Comparison of ENCODE assay signal across 8 mouse cellular contexts in the genomic region with DNA sequence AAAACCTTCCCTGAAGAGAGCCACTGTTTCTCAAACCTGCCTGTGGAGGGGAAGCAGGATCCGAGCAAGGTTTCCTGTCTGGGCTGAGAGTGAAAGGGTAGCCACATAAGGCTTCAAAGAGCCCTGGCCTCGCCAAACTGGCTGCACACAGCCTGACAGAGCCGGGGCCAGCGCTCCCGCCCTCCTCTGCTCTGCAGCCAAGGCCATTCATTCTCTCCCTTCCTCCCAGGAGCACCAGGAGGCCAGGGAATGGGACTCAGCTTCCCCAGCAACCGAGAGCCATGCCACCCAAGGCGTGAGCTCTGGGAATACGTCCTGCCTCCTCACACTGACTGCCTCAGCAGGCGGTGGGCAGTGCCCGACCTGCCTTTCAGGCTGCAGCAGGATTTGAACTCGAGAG. TPM values are rescaled to one million over a fixed set of nuclear protein-coding genes. Genes with fewer than 3 reads are reported as not detected.
DNase-seq lines count a peak whose midpoint lies in the region; ATAC-seq and TF ChIP-seq lines count a peak whose summit lies in the region.

No protein-coding gene starts in this region.

- H3K9me3 ChIP-seq in E14TG2a.4 (ENCODE audit: low read length) (no peaks in the 10 kb centered on the region), ES-E14 (ENCODE audit: control insufficient read depth, insufficient read depth, low read depth, low read length) (no peaks in the 10 kb centered on the region)
- H3K9me3 ChIP-seq in embryonic facial prominence, embryonic 10.5 days: no peaks in the 10 kb centered on the region
- no peaks in the 10 kb centered on the region for H3K9me3 ChIP-seq in limb, embryonic 13.5 days
- no peaks in the 10 kb centered on the region for H3K9me3 ChIP-seq in stomach, embryonic 15.5 days

- in situ Hi-C loops in ES-E14 (cut with MboI; ENCODE audit: low sequenced_read_pairs in 2 of 2, unreplicated experiment in 2 of 2): no loop called here

- H3K27ac ChIP-seq in ES-E14 (ENCODE audit: insufficient read depth, low read depth, low read length, poor library complexity, severe bottlenecking): no peak overlapping the region
- H3K27ac ChIP-seq in embryonic facial prominence, embryonic 10.5 days (replicated peaks): no peak overlapping the region
- no peak overlapping the region for H3K27ac ChIP-seq in limb, embryonic 13.5 days
- no peak overlapping the region for H3K27ac ChIP-seq in stomach, embryonic 15.5 days

- no peak for ATAC-seq in limb, embryonic 13.5 days (ENCODE audit: low FRiP score, low read depth)
- ATAC-seq in stomach, embryonic 15.5 days (ENCODE audit: insufficient read depth, low FRiP score, low read depth): no peak

- H3K4me1 ChIP-seq in E14TG2a.4 (replicated peaks; ENCODE audit: low read depth, low read length) (peaks cover 35% of the 10 kb centered on the region), ES-E14 (ENCODE audit: control insufficient read depth in 2 of 2, insufficient read depth in 2 of 2, low read length in 2 of 2, poor library complexity in 1 of 2) (no peaks in the 10 kb centered on the region; a peak in 1 of 4 replicates)
- peaks cover 23% of the 10 kb centered on the region for H3K4me1 ChIP-seq in embryonic facial prominence, embryonic 10.5 days
- peaks cover 15% of the 10 kb centered on the region for H3K4me1 ChIP-seq in limb, embryonic 13.5 days
- peaks cover 20% of the 10 kb centered on the region; the same call in 1 of the 2 replicates for H3K4me1 ChIP-seq in stomach, embryonic 15.5 days

- H3K4me3 ChIP-seq in E14TG2a.4 (replicated peaks; ENCODE audit: low read length) (peak overlapping the region; percentile 80), ES-E14 (ENCODE audit: insufficient read depth in 1 of 2, low read depth in 1 of 2, low read length in 2 of 2, poor library complexity in 1 of 2, severe bottlenecking in 1 of 2) (peak overlapping the region; percentile 25 to 45)
- H3K4me3 ChIP-seq in embryonic facial prominence, embryonic 10.5 days: peak overlapping the region; percentile 60; the same call in 1 of the 2 replicates
- H3K4me3 ChIP-seq in limb, embryonic 13.5 days: peak overlapping the region; percentile 44
- H3K4me3 ChIP-seq in stomach, embryonic 15.5 days (replicated peaks): peak overlapping the region; percentile 42; the same call in 1 of the 2 replicates

- no peak for TF ChIP-seq CTCF in E14TG2a.4 (conservative IDR thresholded peaks at IDR 0.05; ENCODE audit: low read length)

- 6% methylated on average over 11 of the region's 11 CpGs for WGBS in embryonic facial prominence, embryonic 10.5 days
- WGBS in limb, embryonic 13.5 days: 8% methylated on average over 11 of the region's 11 CpGs
- 13% methylated on average over 11 of the region's 11 CpGs for WGBS in stomach, embryonic 15.5 days

- H3K36me3 ChIP-seq in E14TG2a.4 (ENCODE audit: insufficient read depth, low read length): no peaks in the 10 kb centered on the region; the same call in 1 of the 2 replicates
- no peaks in the 10 kb centered on the region for H3K36me3 ChIP-seq in ES-E14 (ENCODE audit: control insufficient read depth, insufficient read depth, low read length, poor library complexity, severe bottlenecking)
- H3K36me3 ChIP-seq in embryonic facial prominence, embryonic 10.5 days (replicated peaks): no peaks in the 10 kb centered on the region
- H3K36me3 ChIP-seq in limb, embryonic 13.5 days: no peaks in the 10 kb centered on the region
- no peaks in the 10 kb centered on the region for H3K36me3 ChIP-seq in stomach, embryonic 15.5 days

- H3K4me2 ChIP-seq in limb, embryonic 13.5 days (replicated peaks): peak overlapping the region; percentile 85; the same call in 1 of the 2 replicates
- peak overlapping the region; percentile 76 for H3K4me2 ChIP-seq in stomach, embryonic 15.5 days

- H3K27me3 ChIP-seq in E14TG2a.4 (ENCODE audit: insufficient read depth, low read length): peaks cover 63% of the 10 kb centered on the region
- peaks cover 61% of the 10 kb centered on the region for H3K27me3 ChIP-seq in embryonic facial prominence, embryonic 10.5 days (replicated peaks; ENCODE audit: low read depth, poor library complexity, severe bottlenecking)
- peaks cover 62% of the 10 kb centered on the region for H3K27me3 ChIP-seq in limb, embryonic 13.5 days
- peaks cover 37% of the 10 kb centered on the region for H3K27me3 ChIP-seq in stomach, embryonic 15.5 days (replicated peaks)

- intact Hi-C loops in heart, postnatal 10 days (cut with DNase I): no loop called here

- H3K9ac ChIP-seq in ES-E14 (ENCODE audit: insufficient read depth, low read depth, low read length, poor library complexity, severe bottlenecking): no peak overlapping the region; the same call in 1 of the 2 replicates
- H3K9ac ChIP-seq in limb, embryonic 13.5 days: no peak overlapping the region
- H3K9ac ChIP-seq in stomach, embryonic 15.5 days: no peak overlapping the region

- DNase-seq in ES-E14 (ENCODE audit: low read depth, low spot score): no peak
- DNase-seq in embryonic facial prominence, embryonic 10.5 days (ENCODE audit: low spot score): peak; percentile 17
- DNase-seq in heart, postnatal 10 days: peak; percentile 3 to 20
- no peak for DNase-seq in thymus, postnatal 14 days
- no peak for DNase-seq in thymus, adult 18-20 months

TF ChIP-seq in ES-E14, 5 proteins besides CTCF, POLR2A, EP300 and RAD21:
- no peak for TF ChIP-seq HCFC1 (IDR thresholded peaks at IDR 0.05; ENCODE audit: borderline replicate concordance, insufficient read depth, low read length)
- TF ChIP-seq CHD2 (IDR thresholded peaks at IDR 0.05; ENCODE audit: low read depth, low read length): no peak
- no peak for TF ChIP-seq ZC3H11A (IDR thresholded peaks at IDR 0.05; ENCODE audit: borderline replicate concordance, low read depth, low read length)
- TF ChIP-seq MAFK (IDR thresholded peaks at IDR 0.05; ENCODE audit: insufficient read depth, low read depth, low read length): no peak
- no peak for TF ChIP-seq ZNF384 (IDR thresholded peaks at IDR 0.05; ENCODE audit: low read depth, low read length)
TF ChIP-seq in ES-E14: peak in this region for 0.

RNA-seq across cellular contexts. Expression of gene Slc13a5, which starts 1.5 kb away (rescaled TPM):
- total RNA-seq in ES-E14 (2012; rRNA removed): 7.1 and 8.1 TPM in 2 replicates
- 0.10 and 0.14 TPM in 2 replicates for polyA plus RNA-seq in embryonic facial prominence, embryonic 10.5 days (2016; fragmentation: Nextera tagmentation; extraction: Ambion mirVana)
- not detected for total RNA-seq in heart, postnatal 10 days (2021)
- 0.18 and 0.84 TPM in 2 replicates for polyA plus RNA-seq in limb, embryonic 13.5 days (2015; fragmentation: Nextera tagmentation; extraction: Ambion mirVana)
- 0.14 and 0.34 TPM in 2 replicates for polyA plus RNA-seq in stomach, embryonic 15.5 days (2015; fragmentation: Nextera tagmentation; extraction: Ambion mirVana)

RNA-seq across cellular contexts. Expression of gene Xaf1, which starts 35.9 kb away (rescaled TPM):
- 7.5 and 7.6 TPM in 2 replicates for total RNA-seq in ES-E14 (2012; rRNA removed)
- 3.2 and 3.4 TPM in 2 replicates for polyA plus RNA-seq in embryonic facial prominence, embryonic 10.5 days (2016; fragmentation: Nextera tagmentation; extraction: Ambion mirVana)
- total RNA-seq in heart, postnatal 10 days (2021): 10 to 100 TPM in 1 of 2 experiments, 1 to 10 TPM in 1; 9.1 to 11.6 TPM
- polyA plus RNA-seq in limb, embryonic 13.5 days (2015; fragmentation: Nextera tagmentation; extraction: Ambion mirVana): 2.4 and 2.5 TPM in 2 replicates
- polyA plus RNA-seq in stomach, embryonic 15.5 days (2015; fragmentation: Nextera tagmentation; extraction: Ambion mirVana): 5.3 and 6.0 TPM in 2 replicates

RNA-seq across cellular contexts. Expression of gene Fbxo39, which starts 48.8 kb away (rescaled TPM):
- total RNA-seq in ES-E14 (2012; rRNA removed): 0.13 and 0.16 TPM in 2 replicates
- polyA plus RNA-seq in embryonic facial prominence, embryonic 10.5 days (2016; fragmentation: Nextera tagmentation; extraction: Ambion mirVana): not detected in 2 replicates
- total RNA-seq in heart, postnatal 10 days (2021): not detected
- polyA plus RNA-seq in limb, embryonic 13.5 days (2015; fragmentation: Nextera tagmentation; extraction: Ambion mirVana): not detected in 2 replicates
- polyA plus RNA-seq in stomach, embryonic 15.5 days (2015; fragmentation: Nextera tagmentation; extraction: Ambion mirVana): not detected in 2 replicates

RNA-seq across cellular contexts. Expression of gene Med31, which starts 50.1 kb away (rescaled TPM):
- total RNA-seq in ES-E14 (2012; rRNA removed): 21.5 and 28.6 TPM in 2 replicates
- 46.7 and 50.8 TPM in 2 replicates for polyA plus RNA-seq in embryonic facial prominence, embryonic 10.5 days (2016; fragmentation: Nextera tagmentation; extraction: Ambion mirVana)
- total RNA-seq in heart, postnatal 10 days (2021): 10 to 100 TPM; 10.5 to 10.6 TPM
- 48.9 and 49.6 TPM in 2 replicates for polyA plus RNA-seq in limb, embryonic 13.5 days (2015; fragmentation: Nextera tagmentation; extraction: Ambion mirVana)
- polyA plus RNA-seq in stomach, embryonic 15.5 days (2015; fragmentation: Nextera tagmentation; extraction: Ambion mirVana): 34.4 and 37.4 TPM in 2 replicates

RNA-seq across cellular contexts. Expression of gene Txndc17, which starts 58.1 kb away (rescaled TPM):
- total RNA-seq in ES-E14 (2012; rRNA removed): 77.1 and 126 TPM in 2 replicates
- polyA plus RNA-seq in embryonic facial prominence, embryonic 10.5 days (2016; fragmentation: Nextera tagmentation; extraction: Ambion mirVana): 180 TPM in 2 replicates
- 10 to 100 TPM; 48.7 to 51.9 TPM for total RNA-seq in heart, postnatal 10 days (2021)
- polyA plus RNA-seq in limb, embryonic 13.5 days (2015; fragmentation: Nextera tagmentation; extraction: Ambion mirVana): 229 and 230 TPM in 2 replicates
- 229 and 231 TPM in 2 replicates for polyA plus RNA-seq in stomach, embryonic 15.5 days (2015; fragmentation: Nextera tagmentation; extraction: Ambion mirVana)

Comparison
In these comparisons a context has a peak if more than half of its experiments do, and no peak if none do; other contexts are left out.
1. DNase-seq: peak in embryonic facial prominence, embryonic 10.5 days (single experiment) and heart, postnatal 10 days (2 of 2); none in ES-E14 (single experiment), thymus, postnatal 14 days (single experiment) and thymus, adult 18-20 months (0 of 2).
2. Peak in every context shown above with its lines, with median percentiles within 50 percentile points of each other: H3K4me3 ChIP-seq.